In the genomic region with DNA sequence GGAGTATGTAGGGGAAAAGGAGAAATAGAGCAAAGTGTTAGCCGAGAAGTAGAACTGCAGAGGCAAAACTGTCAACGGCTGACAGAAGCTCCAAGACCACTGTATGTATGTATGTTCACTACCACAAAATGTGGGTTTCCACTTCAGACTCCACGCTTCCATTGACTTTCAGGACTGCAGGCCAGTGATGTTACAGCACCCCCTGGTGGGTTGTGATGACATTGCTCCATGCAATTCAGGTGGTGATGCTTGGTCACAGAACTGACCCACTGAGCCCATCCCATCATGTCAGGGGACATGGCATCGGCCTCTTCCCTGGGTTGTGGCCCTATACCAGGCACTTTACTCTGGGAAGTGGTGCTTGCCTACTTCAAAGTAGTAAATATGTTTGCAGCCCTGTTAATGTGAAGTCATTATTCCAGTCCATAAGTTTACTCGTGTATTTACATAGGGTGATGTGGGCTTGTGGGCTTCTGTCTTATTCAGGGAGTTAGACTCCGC, we compare ENCODE assay signal across 19 mouse cellular contexts.
DNase-seq lines count a peak whose midpoint lies in the region; ATAC-seq and TF ChIP-seq lines count a peak whose summit lies in the region.
"Had no signal": no experiment of that assay in that cellular context is flagged by ENCODE, and none has a peak within 500 bp of the region (broad histone marks: within the 10 kb centered on the region; RNA-seq: fewer than 3 reads in every experiment).

No protein-coding gene starts in this region.

- H3K9me3 ChIP-seq in heart, embryonic 10.5 days: no peaks in the 10 kb centered on the region
- H3K9me3 ChIP-seq in liver, postnatal 0 days (ENCODE audit: low read length): no peaks in the 10 kb centered on the region
- H3K9me3 ChIP-seq: embryonic facial prominence, embryonic 10.5 days; forebrain, embryonic 13.5 days; liver, embryonic 15.5 days had no signal

- H3K4me3 ChIP-seq in heart, embryonic 10.5 days: no peak overlapping the region
- H3K4me3 ChIP-seq in liver, adult 2 months (ENCODE audit: insufficient read depth, low read depth, low read length): no peak overlapping the region
- no peak overlapping the region for H3K4me3 ChIP-seq in liver, postnatal 0 days (ENCODE audit: low read depth, low read length)
- H3K4me3 ChIP-seq: embryonic facial prominence, embryonic 10.5 days; forebrain, embryonic 13.5 days; liver, embryonic 15.5 days had no signal

- H3K79me2 ChIP-seq in liver, adult 2 months (ENCODE audit: control insufficient read depth, insufficient read depth, low read length): no peaks in the 10 kb centered on the region

- in situ Hi-C loops in Patski (cut with MboI; ENCODE audit: low pct_unique_long_range_greater_than_20kb): no loop called here

- peak; percentile 42; the same call in 1 of the 2 replicates for TF ChIP-seq CTCF in liver, adult 2 months (IDR thresholded peaks at IDR 0.05; ENCODE audit: low read depth, low read length)
- TF ChIP-seq CTCF in Patski (IDR thresholded peaks at IDR 0.05): peak; percentile 35
- TF ChIP-seq CTCF in liver, postnatal 0 days (IDR thresholded peaks at IDR 0.05; ENCODE audit: low read depth): peak; percentile 54

- CTCF ChIA-PET in Patski (lab: Charles Lee): no interaction called here

- POLR2A ChIA-PET in Patski (lab: Charles Lee): no interaction called here

- no peak for TF ChIP-seq POLR2A in liver, adult 2 months (IDR thresholded peaks at IDR 0.05; ENCODE audit: extremely low read depth, insufficient read depth, low read length)

- H3K27me3 ChIP-seq in heart, embryonic 10.5 days (ENCODE audit: insufficient read depth, poor library complexity, severe bottlenecking): no peaks in the 10 kb centered on the region
- H3K27me3 ChIP-seq in liver, adult 2 months (ENCODE audit: control insufficient read depth, insufficient read depth, low read length): no peaks in the 10 kb centered on the region
- peaks cover 11% of the 10 kb centered on the region for H3K27me3 ChIP-seq in Patski
- no peaks in the 10 kb centered on the region for H3K27me3 ChIP-seq in liver, postnatal 0 days (ENCODE audit: insufficient read depth, low read length)
- H3K27me3 ChIP-seq: forebrain, embryonic 13.5 days; liver, embryonic 15.5 days had no signal

- WGBS in heart, embryonic 10.5 days: 89% methylated on average over 6 of the region's 6 CpGs
- WGBS in liver, adult 2 months: 81% methylated on average over 6 of the region's 6 CpGs
- 73% methylated on average over 6 of the region's 6 CpGs for WGBS in liver, postnatal 0 days (ENCODE audit: insufficient replicate concordance)

- H3K36me3 ChIP-seq in heart, embryonic 10.5 days: no peaks in the 10 kb centered on the region
- H3K36me3 ChIP-seq in liver, adult 2 months (ENCODE audit: control insufficient read depth, insufficient read depth, low read length): no peaks in the 10 kb centered on the region
- no peaks in the 10 kb centered on the region for H3K36me3 ChIP-seq in liver, postnatal 0 days (replicated peaks; ENCODE audit: insufficient read depth, low read length)
- H3K36me3 ChIP-seq: embryonic facial prominence, embryonic 10.5 days; liver, embryonic 15.5 days had no signal

- peak; percentile 75 for DNase-seq in heart, embryonic 10.5 days (ENCODE audit: low spot score)
- DNase-seq in heart, postnatal 36 days: no peak
- no peak for DNase-seq in liver, adult 2 months (ENCODE audit: extremely low read depth, low read depth, low spot score)
- DNase-seq in liver: no peak
- no peak for DNase-seq in Patski (ENCODE audit: low read depth, low spot score)
- no peak for DNase-seq in liver, postnatal 0 days
- no peak for DNase-seq in adrenal gland, postnatal 10 days
- DNase-seq: cerebellum, postnatal 10 days; heart, adult 18-20 months; kidney, adult 8-10 months; layer of hippocampus, postnatal 36 days; left cerebral cortex, postnatal 4 days; midbrain, embryonic 14.5 days; spleen, adult 18-20 months; thymus, adult 2 months had no signal

- H3K4me1 ChIP-seq in heart, embryonic 10.5 days: peaks cover 15% of the 10 kb centered on the region; the same call in 1 of the 2 replicates
- H3K4me1 ChIP-seq in liver, adult 2 months (ENCODE audit: control insufficient read depth, insufficient read depth, low read length): no peaks in the 10 kb centered on the region; the same call in 1 of the 2 replicates
- no peaks in the 10 kb centered on the region for H3K4me1 ChIP-seq in liver, postnatal 0 days (ENCODE audit: insufficient read depth)
- H3K4me1 ChIP-seq: embryonic facial prominence, embryonic 10.5 days; forebrain, embryonic 13.5 days; liver, embryonic 15.5 days had no signal

- no peak for TF ChIP-seq EP300 in liver, postnatal 0 days (IDR thresholded peaks at IDR 0.05; ENCODE audit: low read depth)

- H3K9ac ChIP-seq in liver, adult 2 months (ENCODE audit: low read depth, low read length): no peak overlapping the region
- H3K9ac ChIP-seq in liver, postnatal 0 days (replicated peaks): no peak overlapping the region
- H3K9ac ChIP-seq: forebrain, embryonic 13.5 days; liver, embryonic 15.5 days had no signal

- no peak overlapping the region for H3K27ac ChIP-seq in heart, embryonic 10.5 days
- H3K27ac ChIP-seq in liver, adult 2 months (replicated peaks; ENCODE audit: insufficient read depth, low read depth, low read length): no peak overlapping the region
- no peak overlapping the region for H3K27ac ChIP-seq in liver, postnatal 0 days (ENCODE audit: low read depth)
- H3K27ac ChIP-seq: embryonic facial prominence, embryonic 10.5 days; forebrain, embryonic 13.5 days; liver, embryonic 15.5 days had no signal

- intact Hi-C loops in heart, postnatal 36 days (cut with DNase I): no loop called here

- no peak for ATAC-seq in Patski
- no peak for ATAC-seq in liver, postnatal 0 days
- ATAC-seq: forebrain, embryonic 13.5 days; hindbrain, embryonic 16.5 days had no signal

- H3K4me2 ChIP-seq in liver, postnatal 0 days (ENCODE audit: low read depth, low read length): no peak overlapping the region
- H3K4me2 ChIP-seq: forebrain, embryonic 13.5 days; liver, embryonic 15.5 days had no signal
